Mouse (Mus musculus) adrenal gland, adult 10 weeks (tissue): Measurements from ENCODE around the gene Ppox. TPM values are rescaled to one million over a fixed set of nuclear protein-coding genes. Genes with fewer than 3 reads are reported as not detected.

Experiments used
- polyA plus RNA-seq: library from polyadenylated mRNA; stranded (reverse); fragments of 350-450 nt; fragmentation: Illumina TruSeq; extraction: RNeasy Lipid Tissue Mini Kit (QIAGEN cat#74804); gene quantifications from one replicate; pipeline ENCODE4 v1.2.3, GENCODE M21; 2014; ENCODE audit warnings: low read depth, low replicate concordance

Ppox gene
- polyA plus RNA-seq: 7.0 TPM

GRCm38 (mm10) chr1:171280916-171281527, at the start of gene Ppox:
Ppox (minus strand) TSS chr1:171281186.

GRCm38 (mm10) chr1:171328839-171329432, 48.0 kb upstream of the Ppox start, which contains the start of gene Dedd:
Dedd (plus strand) TSS chr1:171329145.

GRCm38 (mm10) chr1:171294298-171295062, 13.5 kb upstream of the Ppox start, which contains the start of gene Ufc1:
Ufc1 (minus strand) TSS chr1:171295024.

GRCm38 (mm10) chr1:171287136-171288081, 6.4 kb upstream of the Ppox start, which contains the start of gene Usp21:
Usp21 (minus strand) TSS chr1:171287991.

GRCm38 (mm10) chr1:171269848-171270572, 11.0 kb downstream of the Ppox start, which contains the start of gene B4galt3:
B4galt3 (plus strand) TSS chr1:171270328.

GRCm38 (mm10) chr1:171250680-171251593, 30.0 kb downstream of the Ppox start, which contains the start of gene Ndufs2:
Ndufs2 (minus strand) TSS chr1:171251388.

GRCm38 (mm10) chr1:171249913-171250600, 30.9 kb downstream of the Ppox start, which contains the start of gene Adamts4:
Adamts4 (plus strand) TSS chr1:171250421.

GRCm38 (mm10) chr1:171234126-171234525, 46.9 kb downstream of the Ppox start, which contains the start of gene Fcer1g:
Fcer1g (minus strand) TSS chr1:171234365.

Other genes starting within 250 kb of the Ppox start
- 16.6 TPM for gene Fcgr3, start 216.3 kb downstream of the Ppox start, polyA plus RNA-seq
- 2.4 TPM for gene Cfap126, start 167.3 kb downstream of the Ppox start, polyA plus RNA-seq
- gene Sdhc, start 130.6 kb downstream of the Ppox start, polyA plus RNA-seq: 38.8 TPM
- 0.41 TPM for gene Mpz, start 130.5 kb downstream of the Ppox start, polyA plus RNA-seq
- 23.7 TPM for gene Pcp4l1, start 84.9 kb downstream of the Ppox start, polyA plus RNA-seq
- gene Nr1i3, start 67.2 kb downstream of the Ppox start, polyA plus RNA-seq: not detected
- 6.5 TPM for gene Tomm40l, start 58.7 kb downstream of the Ppox start, polyA plus RNA-seq
- gene Apoa2, start 56.1 kb downstream of the Ppox start, polyA plus RNA-seq: not detected
- 32.5 TPM for gene Fcer1g, start 46.8 kb downstream of the Ppox start, polyA plus RNA-seq
- gene Adamts4, start 30.8 kb downstream of the Ppox start, polyA plus RNA-seq: 1.7 TPM
- 150 TPM for gene Ndufs2, start 29.8 kb downstream of the Ppox start, polyA plus RNA-seq
- 5.5 TPM for gene B4galt3, start 10.9 kb downstream of the Ppox start, polyA plus RNA-seq
- gene Usp21, start 6.8 kb upstream of the Ppox start, polyA plus RNA-seq: 17.7 TPM
- 132 TPM for gene Ufc1, start 13.8 kb upstream of the Ppox start, polyA plus RNA-seq
- gene Dedd, start 48.0 kb upstream of the Ppox start, polyA plus RNA-seq: 7.5 TPM
- 31.0 TPM for gene Nit1, start 64.5 kb upstream of the Ppox start, polyA plus RNA-seq
- gene Pfdn2, start 64.5 kb upstream of the Ppox start, polyA plus RNA-seq: 51.1 TPM
- not detected for gene Klhdc9, start 79.6 kb upstream of the Ppox start, polyA plus RNA-seq
- not detected for gene Nectin4, start 88.9 kb upstream of the Ppox start, polyA plus RNA-seq
- gene Arhgap30, start 107.8 kb upstream of the Ppox start, polyA plus RNA-seq: 3.5 TPM
- gene Usf1, start 130.1 kb upstream of the Ppox start, polyA plus RNA-seq: 2.9 TPM
- not detected for gene Tstd1, start 137.7 kb upstream of the Ppox start, polyA plus RNA-seq
- 20.3 TPM for gene F11r, start 156.3 kb upstream of the Ppox start, polyA plus RNA-seq
- gene Alyref2, start 222.3 kb upstream of the Ppox start, polyA plus RNA-seq: 2.4 TPM